Mouse (Mus musculus): Measurements from ENCODE around the gene Mroh8. TPM values are rescaled to one million over a fixed set of nuclear protein-coding genes. Genes with fewer than 3 reads are reported as not detected.
"Not testable (repeated sequence)": the region's sequence is repeated elsewhere in the genome, so short reads cannot be mapped to it uniquely, and the experiment has no call there.

Gene Mroh8
- total RNA-seq, 2 experiments from 2014 or later, result 1.0 to 1.2 TPM

DNA sequence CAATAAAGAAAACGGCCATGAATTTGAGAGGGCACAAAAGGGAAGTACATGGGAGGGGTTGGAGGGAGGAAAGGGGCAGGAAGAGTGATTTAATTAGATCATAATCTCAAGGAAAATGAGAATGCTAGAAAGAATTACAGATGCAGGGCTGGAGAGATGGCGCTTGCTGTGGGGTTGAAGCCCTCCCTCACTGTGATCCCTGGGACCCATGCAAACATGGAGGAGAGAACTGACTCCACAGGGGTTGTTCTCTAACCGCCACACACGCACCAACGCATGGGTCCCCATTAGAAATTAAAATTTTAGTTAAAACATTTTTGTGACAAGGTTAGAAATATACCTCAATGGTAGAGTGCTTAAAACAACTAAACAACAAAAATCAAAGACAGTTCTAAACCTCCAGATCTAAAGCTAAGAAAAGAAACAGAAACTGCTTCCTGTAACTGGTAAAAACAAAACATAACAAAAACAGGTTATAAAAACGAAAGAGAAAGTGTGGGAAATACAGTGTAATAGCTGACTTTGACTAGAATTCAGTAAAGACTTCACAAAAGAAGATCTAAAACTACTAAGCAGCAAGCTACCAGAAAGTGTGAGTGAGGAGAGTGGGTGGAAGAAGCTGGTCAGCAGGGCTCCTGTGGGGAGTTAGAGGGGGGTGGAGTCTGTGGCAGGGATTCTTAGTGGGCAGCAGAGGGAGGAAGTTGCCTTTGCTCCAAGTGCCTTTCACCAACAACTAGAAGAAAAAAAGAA is 78.1 kb downstream of the Mroh8 start:
- no peak for DNase-seq (ENCODE audit: extremely low spot score in 1 of 2, low spot score in 1 of 2)

DNA sequence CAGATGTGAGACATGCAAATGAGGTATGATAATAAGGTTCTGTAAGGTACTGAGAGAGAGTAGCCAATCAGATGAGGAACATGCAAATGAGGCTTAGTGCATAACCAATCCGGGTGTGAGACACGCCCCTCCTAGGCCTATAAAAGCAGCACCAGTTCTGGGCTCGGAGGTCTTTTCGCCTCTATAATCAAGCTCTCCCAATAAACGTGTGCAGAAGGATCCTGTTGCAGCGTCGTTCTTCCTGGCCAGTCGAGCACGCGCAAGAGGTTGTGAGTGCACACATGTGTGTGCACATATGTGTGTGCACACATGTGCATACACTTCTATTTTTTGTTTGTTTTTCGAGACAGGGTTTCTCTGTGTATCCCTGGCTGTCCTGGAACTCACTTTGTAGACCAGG is 80.9 kb downstream of the Mroh8 start:
- DNase-seq (ENCODE audit: extremely low spot score in 1 of 2, low spot score in 1 of 2), result not testable (repeated sequence)

DNA sequence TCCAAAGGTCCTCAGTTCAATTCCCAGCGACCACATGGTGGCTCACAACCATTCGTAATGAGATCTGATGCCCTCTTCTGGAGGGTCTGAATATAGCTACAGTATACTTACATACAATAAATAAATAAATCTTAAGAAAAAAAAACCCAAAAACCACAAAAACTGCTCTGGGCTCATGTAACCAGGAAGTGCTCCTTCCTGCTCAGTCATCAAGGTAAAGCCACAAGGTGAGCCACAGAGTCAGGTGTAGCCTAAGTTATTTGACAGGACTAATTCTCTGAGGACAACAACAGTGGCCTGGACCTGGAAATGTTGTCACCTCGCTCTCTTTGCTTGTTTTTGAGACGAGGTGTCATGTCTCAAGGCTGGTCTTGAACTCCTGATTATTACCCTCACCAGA is 88.7 kb downstream of the Mroh8 start:
- no peak for DNase-seq (ENCODE audit: extremely low spot score in 1 of 2, low spot score in 1 of 2)

DNA sequence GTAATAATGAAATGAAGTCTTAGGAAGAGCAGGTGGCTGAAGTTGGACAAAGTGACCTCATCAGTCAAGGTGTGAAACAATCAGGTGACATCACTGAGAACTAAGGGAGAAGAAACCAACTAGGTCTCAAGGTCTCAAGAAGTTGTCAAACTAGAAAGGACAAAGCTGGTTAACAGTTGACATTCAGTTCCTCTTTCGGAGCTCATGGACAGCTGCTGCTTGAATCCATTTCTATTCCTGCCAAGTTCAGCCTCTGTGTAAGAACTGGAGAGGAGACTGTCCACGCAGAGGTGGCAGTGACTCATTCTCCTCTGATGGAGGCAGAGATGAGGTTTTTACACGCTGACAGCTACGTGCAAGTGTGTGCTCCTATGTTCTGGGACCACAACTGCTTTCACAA is 92.1 kb downstream of the Mroh8 start:
- no peak for DNase-seq (ENCODE audit: extremely low spot score in 1 of 2, low spot score in 1 of 2)

DNA sequence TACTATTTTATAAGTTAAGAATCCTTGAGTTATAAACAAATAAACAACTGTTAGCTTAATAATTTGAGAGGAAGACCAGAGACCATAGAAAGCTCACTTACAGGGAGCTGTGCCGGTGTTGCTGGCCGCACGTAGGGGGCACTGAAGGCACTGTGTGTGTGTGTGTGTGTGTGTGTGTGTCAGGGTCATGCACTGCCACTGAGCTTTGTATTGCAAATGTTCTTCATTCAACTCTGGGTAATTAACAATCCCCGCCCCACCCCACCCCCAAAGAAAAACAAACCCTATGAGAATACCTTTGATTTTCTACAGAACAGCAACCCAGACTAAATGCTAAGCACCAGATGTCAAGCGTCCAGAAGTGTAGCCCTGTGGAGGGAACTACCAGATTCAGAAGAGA is 92.8 kb downstream of the Mroh8 start:
- no peak for DNase-seq (ENCODE audit: extremely low spot score in 1 of 2, low spot score in 1 of 2)

DNA sequence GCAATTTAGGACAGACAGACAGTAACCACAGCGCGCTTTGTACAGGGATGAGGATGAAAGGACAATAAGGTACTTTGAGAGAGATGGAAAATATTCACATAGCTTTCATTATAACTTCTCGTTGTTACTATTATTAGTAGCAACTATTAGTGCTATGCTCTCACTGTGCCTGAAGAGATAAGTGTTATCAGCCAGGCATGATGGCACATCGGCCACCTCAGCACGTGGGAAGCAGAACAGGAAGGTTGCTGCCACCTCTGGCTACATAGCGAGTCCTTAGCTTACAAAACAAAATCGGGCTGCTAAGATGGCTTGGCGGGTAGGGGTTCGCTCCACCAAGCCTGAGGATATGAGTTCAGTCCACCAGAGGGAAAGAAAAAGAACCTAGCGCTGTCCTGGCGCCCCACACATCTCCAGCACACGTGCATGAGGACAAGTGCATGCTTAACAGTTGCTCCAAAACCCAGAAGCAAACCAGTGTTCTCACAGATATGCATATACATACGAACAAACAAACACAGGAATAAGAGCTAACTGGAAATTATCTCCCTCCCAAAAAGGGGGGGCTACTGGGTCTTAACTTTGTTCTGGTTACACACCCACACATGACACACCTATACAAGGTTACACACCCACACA is 94.2 kb downstream of the Mroh8 start:
- DNase-seq (ENCODE audit: extremely low spot score in 1 of 2, low spot score in 1 of 2), result no peak

DNA sequence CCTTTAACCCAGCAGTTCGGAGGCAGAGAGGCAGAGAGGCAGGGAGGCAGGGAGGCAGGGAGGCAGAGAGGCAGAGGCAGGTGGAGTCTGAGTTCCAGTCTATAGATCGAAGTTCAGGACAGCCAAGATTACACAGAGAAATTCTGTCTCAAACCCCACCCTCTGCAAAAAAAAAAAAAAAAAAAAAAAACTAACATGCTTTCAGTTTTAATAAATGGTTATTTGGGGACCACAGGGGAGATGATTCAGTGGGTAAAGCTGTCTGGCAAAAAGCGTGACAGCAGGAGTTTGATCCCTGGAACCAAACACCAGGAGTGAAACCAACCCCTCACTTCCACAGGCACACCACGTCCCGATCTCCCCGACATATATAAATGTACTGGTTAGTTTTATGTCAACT is 101.2 kb downstream of the Mroh8 start:
- no peak for DNase-seq (ENCODE audit: extremely low spot score in 1 of 2, low spot score in 1 of 2)

DNA sequence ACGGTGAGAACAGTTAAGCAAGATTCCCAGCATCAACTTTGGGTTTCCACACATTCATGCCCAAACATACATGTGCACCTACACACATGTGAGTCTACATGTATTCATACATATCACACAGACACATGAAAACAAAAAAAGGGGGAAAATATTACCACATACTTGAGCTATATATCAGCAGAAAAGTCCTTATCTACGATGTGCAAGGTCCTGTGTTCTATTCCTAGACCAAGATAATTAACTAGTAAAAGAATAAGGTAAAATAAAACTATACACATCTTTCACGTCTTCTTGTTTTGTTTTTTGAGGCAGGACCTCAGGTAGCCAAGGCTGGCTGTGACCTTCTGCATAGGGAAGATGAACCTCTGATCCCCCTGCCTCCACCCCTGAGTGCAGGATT is 103.1 kb downstream of the Mroh8 start:
- DNase-seq (ENCODE audit: extremely low spot score in 1 of 2, low spot score in 1 of 2), result no peak

DNA sequence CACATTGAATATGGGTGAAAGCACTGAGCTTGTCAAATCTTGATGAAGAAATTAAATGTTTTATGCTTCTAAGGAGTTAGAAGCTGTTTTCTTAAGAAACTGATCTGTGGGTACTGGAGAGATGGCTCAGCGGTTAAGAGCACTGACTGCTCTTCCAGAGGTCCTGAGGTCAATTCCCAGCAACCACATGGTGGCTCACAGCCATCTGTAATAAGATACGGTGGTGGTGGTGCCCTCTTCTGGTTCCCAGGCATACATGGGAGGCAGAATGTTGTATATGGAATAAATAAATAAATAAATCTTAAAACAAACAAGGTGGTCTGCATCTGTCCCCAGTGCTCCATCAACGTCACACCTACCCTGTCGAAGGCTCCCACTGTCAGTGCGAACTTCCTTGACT is 104.9 kb downstream of the Mroh8 start:
- DNase-seq (ENCODE audit: extremely low spot score in 1 of 2, low spot score in 1 of 2), result no peak

DNA sequence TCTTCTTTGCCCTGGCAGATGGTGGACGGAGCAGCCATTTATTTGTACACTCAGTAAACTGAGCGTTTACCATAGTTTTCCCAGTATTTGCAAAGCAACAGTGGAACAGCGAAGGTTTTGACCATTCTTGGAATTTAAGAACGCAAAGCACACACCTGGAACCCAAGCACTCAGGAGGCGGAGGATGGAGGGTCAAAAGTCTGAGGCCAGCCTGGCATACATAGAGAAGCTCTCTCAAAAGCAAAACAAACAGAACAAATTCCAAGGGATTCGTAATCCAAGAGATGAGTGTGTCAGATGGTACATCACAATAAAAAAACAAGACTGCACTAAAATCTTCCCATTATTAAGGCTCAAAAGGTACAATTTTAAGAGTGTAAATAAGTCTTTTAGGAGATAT is 105.8 kb downstream of the Mroh8 start:
- no peak for DNase-seq (ENCODE audit: extremely low spot score in 1 of 2, low spot score in 1 of 2)

DNA sequence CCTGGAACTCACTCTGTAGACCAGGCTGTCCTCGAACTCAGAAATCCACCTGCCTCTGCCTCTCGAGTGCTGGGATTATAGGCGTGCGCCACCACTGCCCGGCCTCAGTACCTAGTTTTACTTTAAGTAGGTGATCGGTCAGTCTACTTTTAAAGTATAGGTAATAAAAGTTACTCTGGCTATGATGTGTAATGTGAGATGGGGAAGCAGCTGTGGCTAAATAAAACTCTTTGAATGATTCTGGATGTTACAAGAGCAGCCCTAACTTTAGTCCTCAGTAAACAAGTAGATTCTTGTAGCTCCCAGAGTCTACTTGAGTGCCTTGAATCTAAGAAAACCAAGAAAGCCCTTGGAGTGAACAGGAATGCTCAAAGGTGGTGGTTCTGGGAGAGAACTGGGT is 106.4 kb downstream of the Mroh8 start:
- no peak for DNase-seq (ENCODE audit: extremely low spot score in 1 of 2, low spot score in 1 of 2)

DNA sequence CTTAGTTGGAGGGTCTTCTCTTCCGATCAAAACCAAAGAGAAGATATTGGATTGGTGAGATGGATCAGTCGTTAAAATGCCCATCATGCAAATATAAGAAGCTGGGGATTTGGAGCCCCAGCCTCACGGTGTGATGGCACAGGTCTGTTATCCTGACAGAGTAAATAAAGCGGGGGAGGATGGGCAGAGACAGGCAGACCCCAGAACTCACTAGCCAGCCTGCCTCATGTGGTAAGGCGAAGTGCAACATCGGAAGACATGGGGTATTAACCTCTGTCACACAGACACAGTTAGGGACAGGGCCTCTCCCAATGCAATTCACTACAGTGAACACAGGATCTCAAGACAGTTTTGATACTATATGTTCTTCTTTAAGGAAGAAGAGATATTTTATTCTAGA is 108.7 kb downstream of the Mroh8 start:
- no peak for DNase-seq (ENCODE audit: extremely low spot score in 1 of 2, low spot score in 1 of 2)

DNA sequence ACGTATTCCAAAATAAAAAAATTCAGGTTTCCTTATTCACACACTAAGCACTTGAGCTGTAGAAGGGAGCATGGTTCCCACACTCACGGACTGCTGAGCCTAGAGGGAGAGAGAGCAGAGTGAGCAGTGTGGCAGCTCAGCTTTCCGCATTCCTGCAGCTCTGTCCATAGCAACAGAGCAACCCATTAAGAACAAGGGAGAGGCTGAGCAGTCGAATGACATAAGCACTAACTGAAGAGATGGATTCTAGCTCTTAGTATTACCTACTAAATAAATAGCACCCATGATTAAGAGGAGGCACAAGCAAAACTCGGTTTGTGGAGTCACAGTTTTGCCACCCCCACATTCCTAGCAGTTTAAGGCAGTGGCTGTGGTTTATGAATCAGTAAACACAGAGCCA is 109.2 kb downstream of the Mroh8 start:
- DNase-seq (ENCODE audit: extremely low spot score in 1 of 2, low spot score in 1 of 2), result no peak

DNA sequence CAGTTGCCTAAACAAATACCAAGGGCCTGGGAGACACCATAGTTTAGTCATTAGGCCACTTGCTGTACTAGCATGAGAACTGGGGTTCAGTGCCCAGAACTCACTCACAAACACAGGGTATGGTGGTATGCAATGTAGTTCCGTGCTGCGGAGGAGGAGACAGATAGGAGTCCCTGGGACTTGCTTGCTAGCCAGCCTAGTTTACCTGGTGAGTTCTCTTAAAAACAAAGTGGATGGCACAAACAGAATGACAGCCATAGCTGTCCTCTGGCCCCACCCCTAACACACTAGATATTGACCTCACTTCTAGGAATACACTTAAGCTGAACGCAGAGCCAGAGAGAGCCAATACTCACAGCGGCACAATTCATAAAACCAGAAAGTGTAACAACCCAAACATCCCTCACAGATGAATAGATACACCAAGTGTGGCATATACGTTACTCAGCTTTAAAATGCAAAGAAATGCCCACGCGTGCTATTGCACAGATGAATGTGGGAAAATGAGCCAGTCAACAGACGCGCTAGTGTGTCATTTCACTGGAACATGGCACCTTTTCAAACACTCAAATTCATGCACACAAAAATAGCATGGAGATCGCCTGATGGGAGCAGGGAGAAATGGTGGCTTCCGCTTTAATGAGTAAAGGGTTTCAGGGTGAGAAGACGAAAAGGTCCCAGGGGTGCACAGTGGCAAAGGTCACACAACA is 112.8 kb downstream of the Mroh8 start:
- no peak for DNase-seq (ENCODE audit: extremely low spot score in 1 of 2, low spot score in 1 of 2)

DNA sequence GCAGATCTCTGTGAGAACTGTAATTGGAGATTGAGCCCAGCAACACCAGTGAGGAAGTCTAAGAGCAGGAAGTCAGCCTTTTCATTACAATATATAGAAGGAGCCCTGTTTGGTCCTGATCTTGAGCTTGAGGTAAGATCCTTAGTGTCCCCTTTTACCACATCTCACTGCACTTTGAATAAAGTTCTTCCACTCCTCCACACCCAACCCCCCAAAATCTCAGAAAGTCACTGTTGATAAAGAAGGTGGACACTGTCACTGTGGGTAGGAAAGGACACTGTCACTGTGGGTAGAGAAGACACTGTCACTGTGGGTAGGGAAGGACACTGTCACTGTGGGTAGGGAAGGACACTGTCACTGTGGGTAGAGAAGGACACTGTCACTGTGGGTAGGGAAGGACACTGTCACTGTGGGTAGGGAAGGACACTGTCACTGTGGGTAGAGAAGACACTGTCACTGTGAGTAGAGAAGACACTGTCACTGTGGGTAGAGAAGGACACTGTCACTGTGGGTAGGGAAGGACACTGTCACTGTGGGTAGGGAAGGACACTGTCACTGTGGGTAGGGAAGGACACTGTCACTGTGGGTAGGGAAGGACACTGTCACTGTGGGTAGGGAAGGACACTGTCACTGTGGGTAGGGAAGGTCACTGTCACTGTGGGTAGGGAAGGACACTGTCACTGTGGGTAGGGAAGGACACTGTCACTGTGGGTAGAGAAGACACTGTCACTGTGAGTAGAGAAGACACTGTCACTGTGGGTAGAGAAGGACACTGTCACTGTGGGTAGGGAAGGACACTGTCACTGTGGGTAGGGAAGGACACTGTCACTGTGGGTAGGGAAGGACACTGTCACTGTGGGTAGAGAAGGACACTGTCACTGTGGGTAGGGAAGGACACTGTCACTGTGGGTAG is 113.8 kb downstream of the Mroh8 start:
- DNase-seq (ENCODE audit: extremely low spot score in 1 of 2, low spot score in 1 of 2), result not testable (repeated sequence)

DNA sequence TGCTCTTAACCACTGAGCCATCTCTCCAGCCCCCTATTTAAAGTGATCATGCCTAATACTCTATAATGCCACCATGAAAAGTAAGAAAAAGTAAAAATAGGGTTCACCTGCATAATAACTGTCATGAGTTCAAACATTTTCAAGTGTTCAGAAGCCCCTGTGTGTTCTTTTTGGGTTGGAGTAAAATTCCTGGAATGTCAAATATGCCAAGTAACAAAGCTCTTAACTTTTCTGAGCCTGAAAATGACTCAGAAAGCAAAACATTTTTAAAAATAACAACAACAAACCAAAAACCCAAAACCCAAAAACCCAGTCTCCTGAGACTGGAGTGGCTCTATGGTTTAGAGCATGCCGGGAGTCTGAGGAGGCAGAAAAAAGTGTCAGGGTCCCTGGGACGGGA is 115.2 kb downstream of the Mroh8 start:
- DNase-seq (ENCODE audit: extremely low spot score in 1 of 2, low spot score in 1 of 2), result no peak

Other genes with a start within 250 kb of the Mroh8 start
- 10 to 100 TPM; 36.3 to 46.3 TPM for gene Soga1, start 200.3 kb downstream of the Mroh8 start, total RNA-seq (2021)
- not detected for gene Tldc2, start 192.5 kb downstream of the Mroh8 start, total RNA-seq (2021)
- 10 to 100 TPM; 11.4 to 12.3 TPM for gene Samhd1, start 144.3 kb downstream of the Mroh8 start, total RNA-seq (2021)
- gene Rbl1, start 75.0 kb downstream of the Mroh8 start, total RNA-seq (2021), result 1 to 10 TPM; 1.3 to 2.2 TPM
- gene Rpn2, start 532 bp downstream of the Mroh8 start, total RNA-seq (2021), result 100 to 1,000 TPM; 133 to 141 TPM
- under 1 TPM in 1 of 2 experiments, not detected in 1; 0.59 TPM for gene Ghrh, start 68.0 kb upstream of the Mroh8 start, total RNA-seq (2021)
- 10 to 100 TPM; 61.3 to 66.5 TPM for gene Manbal, start 88.0 kb upstream of the Mroh8 start, total RNA-seq (2021)
- gene Src, start 138.9 kb upstream of the Mroh8 start, total RNA-seq (2021), result 100 to 1,000 TPM; 144 to 147 TPM